Mouse (Mus musculus) thymus, postnatal 0 days (tissue): Measurements from ENCODE around the gene Enho. TPM values are rescaled to one million over a fixed set of nuclear protein-coding genes. Genes with fewer than 3 reads are reported as not detected.
A peak's percentile ranks its signal among the peaks of the same experiment; 100 is the strongest.
"Not testable (repeated sequence)": the region's sequence is repeated elsewhere in the genome, so short reads cannot be mapped to it uniquely, and the experiment has no call there.

Experiments used
- DNase-seq: peaks from one replicate; pipeline ENCODE4 v3.0.0-alpha.2; 2015; ENCODE audit warnings: low spot score
- polyA plus RNA-seq: library from polyadenylated mRNA; unstranded; fragments of >200 nt; fragmentation: Nextera tagmentation; extraction: Ambion mirVana; gene quantifications from 2 replicates; pipeline ENCODE4 v1.2.1, GENCODE M21; 2015

Gene Enho
- 10.3 and 10.5 TPM in 2 replicates for polyA plus RNA-seq

GRCm38 (mm10) chr4:41639913-41640507, at the start of gene Enho:
Gene Enho, minus strand, starts transcription at chr4:41640324.
- DNase-seq, result peak; percentile 89

GRCm38 (mm10) chr4:41688562-41688961, 48.4 kb upstream of the Enho start:
- not testable (repeated sequence) for DNase-seq

- not testable (repeated sequence) for DNase-seq
Measured at GRCm38 (mm10) chr4:41685882-41686492, 45.9 kb upstream of the Enho start.

GRCm38 (mm10) chr4:41684931-41685453, 44.9 kb upstream of the Enho start:
- not testable (repeated sequence) for DNase-seq

- not testable (repeated sequence) for DNase-seq
Measured at GRCm38 (mm10) chr4:41684131-41684930, 44.2 kb upstream of the Enho start.

- DNase-seq, result not testable (repeated sequence)
Measured at GRCm38 (mm10) chr4:41683303-41683702, 43.2 kb upstream of the Enho start.

- no peak for DNase-seq
Measured at GRCm38 (mm10) chr4:41682789-41683188, 42.7 kb upstream of the Enho start.

- no peak for DNase-seq
Measured at GRCm38 (mm10) chr4:41681947-41682346, 41.8 kb upstream of the Enho start.

GRCm38 (mm10) chr4:41681176-41681575, 41.1 kb upstream of the Enho start:
- DNase-seq, result no peak

GRCm38 (mm10) chr4:41679291-41679690, 39.2 kb upstream of the Enho start:
- no peak for DNase-seq

GRCm38 (mm10) chr4:41678863-41679262, 38.7 kb upstream of the Enho start:
- no peak for DNase-seq

GRCm38 (mm10) chr4:41677006-41677629, 37.0 kb upstream of the Enho start:
- DNase-seq, result no peak

- DNase-seq, result no peak
Measured at GRCm38 (mm10) chr4:41676248-41677005, 36.3 kb upstream of the Enho start.

GRCm38 (mm10) chr4:41673186-41673585, 33.1 kb upstream of the Enho start:
- no peak for DNase-seq

- DNase-seq, result no peak
Measured at GRCm38 (mm10) chr4:41672522-41672963, 32.4 kb upstream of the Enho start.

- no peak for DNase-seq
Measured at GRCm38 (mm10) chr4:41671963-41672480, 31.9 kb upstream of the Enho start.

- DNase-seq, result no peak
Measured at GRCm38 (mm10) chr4:41671500-41671899, 31.4 kb upstream of the Enho start.

GRCm38 (mm10) chr4:41670836-41671235, 30.7 kb upstream of the Enho start:
- DNase-seq, result no peak

- DNase-seq, result no peak
Measured at GRCm38 (mm10) chr4:41666646-41667045, 26.5 kb upstream of the Enho start.

- DNase-seq, result no peak
Measured at GRCm38 (mm10) chr4:41665009-41665675, 25.0 kb upstream of the Enho start.
